Mouse (Mus musculus): ENCODE results near the gene Aph1a. TPM values are rescaled to one million over a fixed set of nuclear protein-coding genes. Genes with fewer than 3 reads are reported as not detected.
"Not testable (repeated sequence)": the region's sequence is repeated elsewhere in the genome, so short reads cannot be mapped to it uniquely, and the experiment has no call there.

Gene Aph1a
- total and polyA plus RNA-seq, 2 experiments, result 36.2 to 255 TPM

GRCm38 (mm10) chr3:95891211-95892065 is 2.3 kb upstream of the Aph1a start, which contains the start of gene BC028528:
Gene BC028528 (minus strand): TSS chr3:95892005.
- Histone ChIP-seq H3K36me3 (ENCODE audit: control insufficient read depth, insufficient read depth, low read length) (no peaks in the 10 kb centered on the region; the same call in 1 of the 2 replicates), H3K27me3 (ENCODE audit: control insufficient read depth, insufficient read depth, low read length) (no peaks in the 10 kb centered on the region), H3K9ac (ENCODE audit: low read depth, low read length) (peak within 1 kb of the TSS; percentile 29; the same call in 1 of the 2 replicates), H3K4me3 (ENCODE audit: insufficient read depth, low read depth, low read length) (peak within 1 kb of the TSS; percentile 12; the same call in 1 of the 2 replicates), H3K4me1 (ENCODE audit: control insufficient read depth, insufficient read depth, low read length) (peaks cover 13% of the 10 kb centered on the region), H3K79me2 (ENCODE audit: control insufficient read depth, insufficient read depth, low read length) (no peaks in the 10 kb centered on the region), H3K27ac (replicated peaks; ENCODE audit: insufficient read depth, low read depth, low read length) (peak within 1 kb of the TSS; percentile 54)
- WGBS, result 47% methylated on average over 12 of the region's 12 CpGs
- no peak for TF ChIP-seq POLR2A (IDR thresholded peaks at IDR 0.05; ENCODE audit: extremely low read depth, insufficient read depth, low read length)
- no peak for TF ChIP-seq CTCF (IDR thresholded peaks at IDR 0.05; ENCODE audit: low read depth, low read length)
- peak; percentile 74 for DNase-seq (ENCODE audit: extremely low read depth, low read depth, low spot score)

GRCm38 (mm10) chr3:95892066-95893052 is 1.4 kb upstream of the Aph1a start:
- 66% methylated on average over 11 of the region's 11 CpGs for WGBS
- no peak overlapping the region for H3K9ac ChIP-seq (ENCODE audit: low read depth, low read length)
- no peak overlapping the region for H3K4me3 ChIP-seq (ENCODE audit: insufficient read depth, low read depth, low read length)
- H3K4me1 ChIP-seq (ENCODE audit: control insufficient read depth, insufficient read depth, low read length), result peaks cover 11% of the 10 kb centered on the region
- no peak for DNase-seq (ENCODE audit: extremely low read depth, low read depth, low spot score)
- H3K27me3 ChIP-seq (ENCODE audit: control insufficient read depth, insufficient read depth, low read length), result no peaks in the 10 kb centered on the region
- H3K36me3 ChIP-seq (ENCODE audit: control insufficient read depth, insufficient read depth, low read length), result no peaks in the 10 kb centered on the region; the same call in 1 of the 2 replicates
- H3K79me2 ChIP-seq (ENCODE audit: control insufficient read depth, insufficient read depth, low read length), result no peaks in the 10 kb centered on the region
- TF ChIP-seq CTCF (IDR thresholded peaks at IDR 0.05; ENCODE audit: low read depth, low read length) (no peak), POLR2A (IDR thresholded peaks at IDR 0.05; ENCODE audit: extremely low read depth, insufficient read depth, low read length) (no peak)
- H3K27ac ChIP-seq (replicated peaks; ENCODE audit: insufficient read depth, low read depth, low read length), result no peak overlapping the region

- H3K79me2 ChIP-seq (ENCODE audit: control insufficient read depth, insufficient read depth, low read length), result no peaks in the 10 kb centered on the region
- WGBS, result 36% methylated on average over 7 of the region's 7 CpGs
- H3K27me3 ChIP-seq (ENCODE audit: control insufficient read depth, insufficient read depth, low read length), result no peaks in the 10 kb centered on the region
- no peak overlapping the region for H3K9ac ChIP-seq (ENCODE audit: low read depth, low read length)
- H3K4me1 ChIP-seq (ENCODE audit: control insufficient read depth, insufficient read depth, low read length), result peaks cover 8% of the 10 kb centered on the region
- DNase-seq (ENCODE audit: extremely low read depth, low read depth, low spot score), result no peak
- H3K4me3 ChIP-seq (ENCODE audit: insufficient read depth, low read depth, low read length), result peak overlapping the region; percentile 13; the same call in 1 of the 2 replicates
- peak overlapping the region; percentile 4; the same call in 1 of the 2 replicates for H3K27ac ChIP-seq (replicated peaks; ENCODE audit: insufficient read depth, low read depth, low read length)
- H3K36me3 ChIP-seq (ENCODE audit: control insufficient read depth, insufficient read depth, low read length), result no peaks in the 10 kb centered on the region; the same call in 1 of the 2 replicates
- no peak for TF ChIP-seq POLR2A (IDR thresholded peaks at IDR 0.05; ENCODE audit: extremely low read depth, insufficient read depth, low read length)
Measured at GRCm38 (mm10) chr3:95893126-95893525, 643 bp upstream of the Aph1a start.

- WGBS, result 5% methylated on average over 16 of the region's 16 CpGs
- H3K27ac ChIP-seq (replicated peaks; ENCODE audit: insufficient read depth, low read depth, low read length), result peak overlapping the region; percentile 98
- H3K27me3 ChIP-seq (ENCODE audit: control insufficient read depth, insufficient read depth, low read length), result no peaks in the 10 kb centered on the region
- peak overlapping the region; percentile 84 for H3K4me3 ChIP-seq (ENCODE audit: insufficient read depth, low read depth, low read length)
- H3K79me2 ChIP-seq (ENCODE audit: control insufficient read depth, insufficient read depth, low read length), result no peaks in the 10 kb centered on the region
- peak; percentile 51 for DNase-seq (ENCODE audit: extremely low read depth, low read depth, low spot score)
- H3K36me3 ChIP-seq (ENCODE audit: control insufficient read depth, insufficient read depth, low read length), result no peaks in the 10 kb centered on the region; the same call in 1 of the 2 replicates
- peak overlapping the region; percentile 92 for H3K9ac ChIP-seq (ENCODE audit: low read depth, low read length)
- TF ChIP-seq POLR2A (IDR thresholded peaks at IDR 0.05; ENCODE audit: extremely low read depth, insufficient read depth, low read length) (no peak), CTCF (IDR thresholded peaks at IDR 0.05; ENCODE audit: low read depth, low read length) (no peak)
- peaks cover 8% of the 10 kb centered on the region for H3K4me1 ChIP-seq (ENCODE audit: control insufficient read depth, insufficient read depth, low read length)
Measured at GRCm38 (mm10) chr3:95894317-95895160, 770 bp downstream of the Aph1a start.

GRCm38 (mm10) chr3:95895501-95895900 is 1.7 kb downstream of the Aph1a start:
- not testable (repeated sequence) for H3K27me3 ChIP-seq (ENCODE audit: control insufficient read depth, insufficient read depth, low read length); H3K9ac ChIP-seq (ENCODE audit: low read depth, low read length); H3K36me3 ChIP-seq (ENCODE audit: control insufficient read depth, insufficient read depth, low read length); H3K79me2 ChIP-seq (ENCODE audit: control insufficient read depth, insufficient read depth, low read length); H3K4me1 ChIP-seq (ENCODE audit: control insufficient read depth, insufficient read depth, low read length); H3K4me3 ChIP-seq (ENCODE audit: insufficient read depth, low read depth, low read length); H3K27ac ChIP-seq (replicated peaks; ENCODE audit: insufficient read depth, low read depth, low read length); DNase-seq (ENCODE audit: extremely low read depth, low read depth, low spot score)
- WGBS, result 88% methylated on average over 7 of the region's 7 CpGs
